Mouse (Mus musculus) common myeloid progenitor, adult 5-6 weeks (primary cell): ENCODE measurements at regions not wholly inside any gene's neighbourhood (a gene's known extent, or its start where the extent isn't known, plus 50 kb on each side); places are given as distances from the start of the nearest gene placed in this dataset.

Experiments
- ATAC-seq: replicated peaks from 2 replicates; pipeline ENCODE4 v1.8.0; 2016; ENCODE audit warnings: low read depth, mild to moderate bottlenecking, moderate TSS enrichment, inconsistent platforms; ENCODE audit not compliant: poor library complexity, severe bottlenecking

GRCm38 (mm10) chrX:10647332-10647731 is 67.5 kb upstream of the Mid1ip1 start:
- ATAC-seq, result no peak

DNA sequence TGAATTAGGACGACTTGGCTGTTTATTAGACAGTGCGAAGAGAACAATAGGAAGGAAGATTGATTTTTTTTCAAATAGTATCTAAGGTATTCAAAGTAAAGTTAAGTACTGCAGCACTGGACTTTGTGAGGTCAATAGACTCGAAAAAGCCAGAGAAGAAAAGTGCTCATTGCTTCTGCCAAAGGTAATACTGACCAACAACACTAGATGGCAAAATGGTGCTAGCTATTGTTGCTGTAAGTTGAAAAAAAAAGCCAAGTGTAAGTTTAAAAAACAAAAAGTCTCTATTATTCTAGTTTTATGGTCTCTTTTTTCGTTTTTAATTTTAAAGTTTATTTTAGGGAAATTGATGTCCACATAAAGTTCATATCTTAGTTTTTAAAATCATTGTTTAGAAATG is 63.9 kb upstream of the Mid1ip1 start:
- ATAC-seq, result 0 out of 2 replicates have a peak, but pooled peaks have one; percentile 36
